23 mouse cellular contexts compared by ENCODE assay signal in genomic region chrX:46998961-46999360, GRCm38 (mm10).
DNase-seq lines count a peak whose midpoint lies in the region; ATAC-seq and TF ChIP-seq lines count a peak whose summit lies in the region.
"Had no signal": no experiment of that assay in that cellular context is flagged by ENCODE, and none has a peak within 500 bp of the region (broad histone marks: within the 10 kb centered on the region; RNA-seq: fewer than 3 reads in every experiment).

No protein-coding gene starts in this region.

- H3K9ac ChIP-seq in forebrain, embryonic 14.5 days (ENCODE audit: low read length), result no peak overlapping the region
- no peak overlapping the region for H3K9ac ChIP-seq in forebrain, embryonic 16.5 days (replicated peaks; ENCODE audit: low read depth, low read length)
- H3K9ac ChIP-seq in forebrain, postnatal 0 days, result no peak overlapping the region
- H3K9ac ChIP-seq: embryonic facial prominence, embryonic 13.5 days; embryonic facial prominence, embryonic 15.5 days had no signal

- no peak overlapping the region for H3K4me2 ChIP-seq in forebrain, embryonic 14.5 days (ENCODE audit: low read length)
- H3K4me2 ChIP-seq in forebrain, embryonic 16.5 days (ENCODE audit: low read length), result no peak overlapping the region
- H3K4me2 ChIP-seq in forebrain, postnatal 0 days (ENCODE audit: low read depth), result no peak overlapping the region
- H3K4me2 ChIP-seq: embryonic facial prominence, embryonic 13.5 days; embryonic facial prominence, embryonic 15.5 days had no signal

- DNase-seq in forebrain, embryonic 14.5 days (ENCODE audit: low spot score), result peak; percentile 52
- no peak for DNase-seq in forebrain, embryonic 10.5 days (ENCODE audit: extremely low spot score, low spot score)
- DNase-seq in forebrain, postnatal 0 days, result no peak
- peak; percentile 73 for DNase-seq in Muller cell, postnatal 12 days (ENCODE audit: inconsistent ontology term)
- DNase-seq in brain, embryonic 14.5 days (ENCODE audit: low read depth), result peak; percentile 69
- DNase-seq in heart, adult 18-20 months, result no peak
- DNase-seq in left cerebral cortex, postnatal 36 days (ENCODE audit: low spot score in 2 of 2), result no peak
- DNase-seq: adrenal gland, adult 8-10 months; adrenal gland, postnatal 14 days; adrenal gland, postnatal 36 days; cerebellum, adult 11 months; cerebellum, adult 18-20 months; cerebellum, adult 8-10 months; cerebellum, adult 9-11 months; cerebellum, postnatal 14 days; cerebellum, postnatal 36 days; embryo, embryonic 11 days had no signal

- no peaks in the 10 kb centered on the region for H3K4me1 ChIP-seq in forebrain, embryonic 14.5 days (ENCODE audit: control insufficient read depth, insufficient read depth, low read length)
- no peaks in the 10 kb centered on the region for H3K4me1 ChIP-seq in forebrain, embryonic 10.5 days
- H3K4me1 ChIP-seq in forebrain, embryonic 16.5 days (replicated peaks; ENCODE audit: control insufficient read depth, insufficient read depth, low read length), result no peaks in the 10 kb centered on the region
- no peaks in the 10 kb centered on the region for H3K4me1 ChIP-seq in forebrain, postnatal 0 days (ENCODE audit: insufficient read depth)
- H3K4me1 ChIP-seq: embryonic facial prominence, embryonic 13.5 days; embryonic facial prominence, embryonic 15.5 days had no signal

- no peaks in the 10 kb centered on the region for H3K27me3 ChIP-seq in forebrain, embryonic 14.5 days (replicated peaks; ENCODE audit: control insufficient read depth, insufficient read depth, low read length)
- no peaks in the 10 kb centered on the region for H3K27me3 ChIP-seq in forebrain, embryonic 10.5 days (ENCODE audit: poor library complexity, severe bottlenecking)
- no peaks in the 10 kb centered on the region for H3K27me3 ChIP-seq in forebrain, embryonic 16.5 days (replicated peaks; ENCODE audit: control insufficient read depth, insufficient read depth, low read length)
- no peaks in the 10 kb centered on the region for H3K27me3 ChIP-seq in forebrain, postnatal 0 days (ENCODE audit: insufficient read depth, low read length)
- H3K27me3 ChIP-seq: embryonic facial prominence, embryonic 13.5 days; embryonic facial prominence, embryonic 15.5 days had no signal

- no peaks in the 10 kb centered on the region for H3K36me3 ChIP-seq in forebrain, embryonic 14.5 days (ENCODE audit: control insufficient read depth, insufficient read depth, low read length)
- H3K36me3 ChIP-seq in forebrain, embryonic 10.5 days (replicated peaks), result no peaks in the 10 kb centered on the region
- no peaks in the 10 kb centered on the region for H3K36me3 ChIP-seq in forebrain, embryonic 16.5 days (ENCODE audit: control insufficient read depth, insufficient read depth)
- no peaks in the 10 kb centered on the region for H3K36me3 ChIP-seq in forebrain, postnatal 0 days (ENCODE audit: insufficient read depth)
- H3K36me3 ChIP-seq: embryonic facial prominence, embryonic 13.5 days; embryonic facial prominence, embryonic 15.5 days had no signal

- peak; percentile 48; the same call in 1 of the 2 replicates for ATAC-seq in forebrain, embryonic 14.5 days
- ATAC-seq in forebrain, embryonic 16.5 days, result peak; percentile 43; the same call in 1 of the 2 replicates
- no peak for ATAC-seq in forebrain, postnatal 0 days
- ATAC-seq: activated CD4-positive, CD25-positive, alpha-beta regulatory T cell, adult 4 months; Patski had no signal

- H3K9me3 ChIP-seq in forebrain, embryonic 14.5 days (replicated peaks; ENCODE audit: control insufficient read depth, low read length), result no peaks in the 10 kb centered on the region
- no peaks in the 10 kb centered on the region for H3K9me3 ChIP-seq in forebrain, embryonic 10.5 days
- H3K9me3 ChIP-seq in forebrain, embryonic 16.5 days (ENCODE audit: control insufficient read depth, low read length), result no peaks in the 10 kb centered on the region
- H3K9me3 ChIP-seq in forebrain, postnatal 0 days (ENCODE audit: low read length), result no peaks in the 10 kb centered on the region
- H3K9me3 ChIP-seq: embryonic facial prominence, embryonic 13.5 days; embryonic facial prominence, embryonic 15.5 days had no signal

- no peak overlapping the region for H3K4me3 ChIP-seq in forebrain, embryonic 14.5 days (ENCODE audit: low read depth, low read length)
- no peak overlapping the region for H3K4me3 ChIP-seq in forebrain, embryonic 10.5 days
- H3K4me3 ChIP-seq in forebrain, embryonic 16.5 days (replicated peaks; ENCODE audit: low read length), result no peak overlapping the region
- no peak overlapping the region for H3K4me3 ChIP-seq in forebrain, postnatal 0 days (ENCODE audit: low read depth, low read length)
- H3K4me3 ChIP-seq: embryonic facial prominence, embryonic 13.5 days; embryonic facial prominence, embryonic 15.5 days; erythroblast, embryonic 14.5 days had no signal

- intact Hi-C loops in left cerebral cortex, postnatal 36 days (cut with DNase I), result no loop called here

- no peak for TF ChIP-seq POLR2A in brain, embryonic 14.5 days (IDR thresholded peaks at IDR 0.05; ENCODE audit: borderline replicate concordance, extremely low read depth, insufficient read depth, insufficient read length, poor library complexity, severe bottlenecking)

- H3K27ac ChIP-seq in forebrain, embryonic 14.5 days (ENCODE audit: low read depth, low read length), result no peak overlapping the region
- H3K27ac ChIP-seq in forebrain, embryonic 10.5 days, result no peak overlapping the region
- H3K27ac ChIP-seq in forebrain, embryonic 16.5 days (ENCODE audit: low read length), result no peak overlapping the region
- no peak overlapping the region for H3K27ac ChIP-seq in forebrain, postnatal 0 days (ENCODE audit: low read depth, low read length)
- H3K27ac ChIP-seq: embryonic facial prominence, embryonic 13.5 days; embryonic facial prominence, embryonic 15.5 days had no signal

- TF ChIP-seq CTCF in forebrain, postnatal 0 days (IDR thresholded peaks at IDR 0.05; ENCODE audit: low read depth), result no peak
- no peak for TF ChIP-seq CTCF in brain, embryonic 14.5 days (IDR thresholded peaks at IDR 0.05; ENCODE audit: borderline replicate concordance, extremely low read depth, insufficient read depth, insufficient read length)

Comparison
In these comparisons a context has a peak if more than half of its experiments do, and no peak if none do; other contexts are left out.
1. DNase-seq: peak in forebrain, embryonic 14.5 days (single experiment), Muller cell, postnatal 12 days (single experiment) and brain, embryonic 14.5 days (single experiment); none in forebrain, embryonic 10.5 days (single experiment), forebrain, postnatal 0 days (single experiment), heart, adult 18-20 months (0 of 2) and left cerebral cortex, postnatal 36 days (0 of 2).